ENCODE assay signal across 16 mouse cellular contexts in the genomic region with DNA sequence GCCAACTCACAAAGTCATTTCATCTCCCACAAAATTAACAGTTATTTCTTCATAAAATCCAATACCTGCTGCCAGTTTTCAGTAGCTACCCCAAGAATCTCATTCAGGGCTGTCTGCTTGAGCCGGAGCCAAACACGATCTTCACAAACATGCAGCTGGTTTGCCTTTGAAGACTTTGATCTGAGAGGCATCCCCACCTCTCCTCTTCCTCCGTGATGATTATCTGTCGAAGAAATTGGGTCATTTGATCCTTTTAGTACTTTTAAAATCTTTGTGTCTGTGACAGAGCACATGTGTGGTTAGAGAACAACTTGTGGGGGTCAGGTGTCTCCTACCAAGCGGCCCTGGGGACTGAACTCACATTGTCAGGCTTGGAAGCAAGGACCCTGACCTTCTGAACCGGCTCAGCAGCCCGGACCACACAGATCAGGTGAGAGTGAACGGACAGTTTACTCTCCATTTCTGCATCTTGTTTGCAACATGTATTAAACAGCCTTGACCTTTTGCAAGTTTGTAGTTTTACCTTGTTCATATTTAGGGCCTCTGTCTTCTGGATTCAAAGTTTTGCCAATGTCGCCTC. TPM values are rescaled to one million over a fixed set of nuclear protein-coding genes. Genes with fewer than 3 reads are reported as not detected.
"Had no signal": no experiment of that assay in that cellular context is flagged by ENCODE, and none has a peak within 500 bp of the region (broad histone marks: within the 10 kb centered on the region; RNA-seq: fewer than 3 reads in every experiment).

No protein-coding gene starts in this region.

- H3K27ac ChIP-seq: layer of hippocampus, adult 2 months; left cerebral cortex, adult 2 months; limb, embryonic 10.5 days; liver, embryonic 15.5 days; midbrain, embryonic 10.5 days; midbrain, embryonic 15.5 days; neural tube, embryonic 13.5 days had no signal

- H3K4me3 ChIP-seq: layer of hippocampus, adult 2 months; left cerebral cortex, adult 2 months; limb, embryonic 10.5 days; liver, embryonic 15.5 days; midbrain, embryonic 10.5 days; midbrain, embryonic 15.5 days; neural tube, embryonic 13.5 days had no signal

- DNase-seq: kidney, adult 8-10 months; kidney, postnatal 10 days; kidney, postnatal 4 days; lung, adult 2 months; lung, postnatal 4 days; right cerebral cortex, postnatal 14 days had no signal

- H3K4me1 ChIP-seq: liver, embryonic 15.5 days had no signal

- H3K4me2 ChIP-seq: liver, embryonic 11.5 days; liver, embryonic 15.5 days; midbrain, embryonic 15.5 days; neural tube, embryonic 13.5 days had no signal

- H3K27me3 ChIP-seq: midbrain, embryonic 15.5 days; neural tube, embryonic 13.5 days had no signal

- H3K36me3 ChIP-seq: liver, embryonic 15.5 days; midbrain, embryonic 15.5 days; neural tube, embryonic 13.5 days had no signal

- H3K9me3 ChIP-seq: limb, embryonic 10.5 days; liver, embryonic 15.5 days; midbrain, embryonic 10.5 days; midbrain, embryonic 15.5 days; neural tube, embryonic 13.5 days had no signal

- H3K9ac ChIP-seq: liver, embryonic 15.5 days; midbrain, embryonic 15.5 days; neural tube, embryonic 13.5 days had no signal

RNA-seq across cellular contexts. Expression of gene Gabrd, which starts 16.8 kb away (rescaled TPM):
- polyA plus RNA-seq: limb, embryonic 10.5 days; liver, embryonic 11.5 days; liver, embryonic 15.5 days; midbrain, embryonic 10.5 days had no signal

RNA-seq across cellular contexts. Expression of gene Prkcz, which starts 53.6 kb away (rescaled TPM):
- total RNA-seq: monocyte, adult 5-6 weeks had no signal

RNA-seq across cellular contexts. Expression of gene Tmem52, which starts 54.2 kb away (rescaled TPM):
- total RNA-seq: megakaryocyte, adult 5-6 weeks; monocyte, adult 5-6 weeks had no signal
- polyA plus RNA-seq: limb, embryonic 10.5 days; liver, embryonic 11.5 days; neural tube, embryonic 13.5 days had no signal
